Mouse (Mus musculus) spleen, adult 2 months (tissue): Measurements from ENCODE around the gene Unc13d.

ENCODE experiments used
- CTCF ChIP-seq: fragments of 200-500 bp; IDR thresholded peaks from 2 replicates; pipeline ENCODE4 v1.5.1; 2011; ENCODE audit warnings: mild to moderate bottlenecking, inconsistent platforms; ENCODE audit not compliant: insufficient read depth, insufficient read length, insufficient replicate concordance; ENCODE audit errors: extremely low read depth
- POLR2A ChIP-seq: fragments of 200-500 bp; IDR thresholded peaks from 2 replicates; pipeline ENCODE4 v1.6.1; 2011; ENCODE audit warnings: low read depth, low read length, inconsistent platforms

- no peak for TF ChIP-seq POLR2A
- no peak for TF ChIP-seq CTCF
These were observed 23.1 kb upstream of the Unc13d start for GRCm38 (mm10) chr11:116100839-116101238.
